Mouse (Mus musculus) left cerebral cortex, adult 11 months (tissue): Measurements from ENCODE around the gene Col11a1.

Experiments used
- DNase-seq: peaks from one replicate; pipeline ENCODE4 v3.0.0; 2022; ENCODE audit warnings: low spot score

Col11a1 gene

DNA sequence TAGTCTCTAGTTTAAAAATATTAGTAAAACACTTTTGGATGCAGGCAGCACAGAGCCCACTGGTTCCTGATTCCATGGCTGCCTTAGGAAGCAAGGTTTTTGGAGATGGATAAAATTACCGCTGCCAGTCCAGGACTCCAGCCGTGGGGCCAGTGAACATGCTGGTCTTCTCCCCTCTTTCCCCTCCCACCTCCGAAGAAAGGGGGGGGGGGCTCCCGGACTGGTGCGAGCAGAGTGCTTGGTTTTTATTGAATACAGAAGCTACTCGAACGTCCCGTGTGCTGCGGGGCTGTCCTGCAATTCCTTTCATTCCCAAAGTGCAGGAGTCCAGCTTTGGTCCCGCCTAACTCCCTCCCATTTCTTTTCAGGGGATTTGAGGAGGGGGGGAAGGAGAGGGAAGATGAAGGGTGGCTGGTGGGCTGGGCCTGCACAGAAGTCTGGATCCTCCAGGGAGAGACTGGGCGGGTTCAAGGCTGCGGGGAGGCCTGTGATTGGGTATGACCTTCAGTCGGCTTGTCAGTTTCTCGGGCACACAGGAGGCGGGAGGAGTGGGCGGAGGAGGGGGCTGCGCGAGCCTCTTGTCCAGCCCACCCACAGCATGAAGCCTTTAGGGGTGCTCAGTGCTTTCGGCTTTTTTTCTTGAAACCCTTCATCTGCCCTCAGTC is at the start of gene Col11a1:
Gene Col11a1 (plus strand): TSS at position 570 of the 665 bp plus-strand sequence.
- DNase-seq, result peak; percentile 36

DNA sequence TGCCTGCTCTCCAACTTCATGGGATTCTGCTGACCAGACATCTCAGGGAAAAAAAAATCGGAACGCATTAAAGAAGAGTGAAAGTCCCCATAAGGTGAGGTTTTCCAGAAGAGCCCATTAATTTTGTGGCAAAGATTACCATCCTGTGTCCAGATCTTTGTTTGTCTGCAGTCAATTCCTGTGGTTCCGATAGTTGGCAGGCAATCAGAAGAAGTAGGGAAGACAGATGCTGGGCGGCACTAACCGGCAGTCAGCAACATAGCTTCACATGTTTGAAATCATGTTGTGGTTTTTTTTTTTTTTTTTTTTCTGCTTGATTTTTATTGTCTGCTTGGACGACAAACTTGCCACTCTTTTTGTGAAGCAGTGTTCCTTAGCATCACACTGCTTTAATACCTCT is 39.4 kb upstream of the Col11a1 start:
- no peak for DNase-seq

DNA sequence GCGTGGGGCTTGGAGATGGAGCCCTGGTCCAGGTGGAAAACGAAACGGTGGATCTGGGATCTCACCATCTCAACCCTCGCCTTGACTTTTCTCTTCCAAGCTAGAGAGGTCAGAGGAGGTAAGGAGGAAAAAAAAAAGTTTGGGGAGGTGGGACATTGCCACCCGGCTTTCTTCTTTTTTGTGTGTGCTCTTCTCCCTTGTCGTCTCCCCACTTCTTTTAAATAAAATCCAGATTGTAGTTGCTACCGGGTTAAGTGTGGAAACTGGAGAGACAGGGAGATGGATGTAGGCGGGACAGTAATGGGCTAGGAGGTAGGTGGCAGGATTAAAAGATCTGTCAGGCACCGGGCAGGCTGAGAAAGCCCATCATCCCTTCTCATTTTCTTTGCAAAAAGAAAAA is 546 bp downstream of the Col11a1 start:
- no peak for DNase-seq

DNA sequence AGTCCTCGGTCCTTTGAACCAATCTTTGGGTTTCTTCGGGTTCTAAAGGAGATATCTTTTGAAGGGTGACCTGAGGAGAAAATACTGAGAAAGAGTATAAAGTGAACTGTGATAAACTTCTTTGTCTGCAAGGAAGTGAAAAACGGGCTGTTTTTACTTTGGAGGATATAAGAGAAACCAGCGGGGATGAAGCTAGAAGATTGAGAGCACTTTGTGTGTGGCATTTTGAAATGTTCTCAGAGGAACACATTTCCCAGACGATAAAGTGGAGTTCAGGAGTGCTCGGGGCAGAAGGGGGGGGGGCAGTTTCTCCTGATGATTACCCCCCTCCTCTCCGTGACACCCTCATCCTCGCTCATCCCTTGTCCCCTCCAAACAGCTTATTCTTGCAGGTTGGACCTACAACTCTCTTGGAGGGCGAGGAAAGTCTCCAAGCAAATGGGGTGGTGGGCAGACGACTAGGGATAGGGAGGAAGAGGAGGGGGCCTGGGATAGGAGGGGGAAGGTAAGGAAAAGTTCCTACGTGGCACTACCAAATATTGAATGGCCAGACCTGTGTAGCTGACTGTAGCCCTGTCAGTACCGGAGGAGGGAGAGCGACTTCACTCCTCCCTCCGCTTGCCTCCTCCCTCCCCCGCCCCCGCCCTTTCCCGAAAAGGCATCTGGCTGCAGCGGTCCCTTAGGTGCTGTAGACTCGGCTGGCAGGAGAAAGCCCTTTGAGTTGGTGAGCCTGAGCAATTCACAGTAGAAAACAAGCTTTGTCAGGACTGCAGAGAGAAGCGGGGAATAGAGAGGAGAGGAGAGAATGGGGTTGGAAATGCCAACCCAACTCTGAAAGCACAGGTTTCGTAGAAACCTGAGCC is 1.2 kb downstream of the Col11a1 start:
- DNase-seq, result no peak

DNA sequence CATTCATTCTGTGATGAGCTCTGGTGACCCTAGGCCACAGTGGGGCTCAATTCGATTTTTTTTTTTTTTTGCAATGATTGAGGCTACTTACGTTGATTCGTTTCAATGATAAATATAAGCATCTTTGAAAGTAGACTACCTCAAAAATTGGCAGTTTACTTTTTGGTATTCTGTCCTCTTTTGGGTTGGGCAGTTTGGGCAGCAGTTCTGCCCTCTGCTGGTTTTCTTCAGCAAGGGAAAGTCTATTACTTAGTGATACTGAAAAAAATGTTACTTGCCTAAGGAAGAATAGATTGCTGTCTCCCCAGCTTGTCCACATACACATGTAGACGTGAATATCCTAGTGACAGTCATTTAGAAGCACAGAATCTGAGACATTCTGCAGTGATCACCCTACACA is 2.0 kb downstream of the Col11a1 start:
- DNase-seq, result no peak

DNA sequence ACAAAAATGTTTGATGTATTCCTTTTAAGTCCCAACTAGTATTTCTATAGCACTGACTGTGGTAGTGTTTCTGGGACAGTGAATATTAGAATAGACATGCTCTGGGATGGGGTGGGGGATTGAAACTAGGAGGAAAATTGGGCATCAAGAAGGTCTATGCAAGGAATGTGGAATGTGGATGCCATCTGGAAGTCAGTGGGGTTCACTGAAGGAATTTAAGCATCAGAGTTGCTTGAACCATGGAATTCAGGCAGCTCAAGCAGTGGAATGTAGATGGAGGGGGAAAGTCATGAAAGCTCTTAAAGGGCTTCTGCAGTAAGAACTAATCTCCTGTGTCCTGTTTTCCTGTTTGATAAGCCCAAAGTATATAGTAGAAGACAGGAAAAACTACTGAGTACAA is 22.1 kb downstream of the Col11a1 start:
- no peak for DNase-seq

DNA sequence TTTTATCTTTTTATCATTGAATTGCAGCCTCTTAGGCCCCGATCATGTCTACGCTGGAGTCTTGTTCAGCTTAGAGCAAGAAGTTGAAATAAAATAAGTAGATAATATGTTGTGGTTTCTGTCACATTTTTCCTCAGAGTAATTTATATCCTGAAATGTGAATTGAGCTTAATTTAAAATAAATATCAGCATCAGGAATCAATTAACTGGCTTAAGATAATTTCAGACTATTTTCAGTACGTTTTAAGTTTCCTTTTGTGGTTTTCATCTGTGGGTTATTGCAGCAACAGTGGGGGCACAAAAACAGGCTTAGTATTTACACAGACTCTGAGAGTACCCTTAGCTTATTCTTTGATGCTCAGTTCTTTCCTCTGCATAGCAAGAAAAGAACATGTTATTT is 23.2 kb downstream of the Col11a1 start:
- DNase-seq, result no peak

DNA sequence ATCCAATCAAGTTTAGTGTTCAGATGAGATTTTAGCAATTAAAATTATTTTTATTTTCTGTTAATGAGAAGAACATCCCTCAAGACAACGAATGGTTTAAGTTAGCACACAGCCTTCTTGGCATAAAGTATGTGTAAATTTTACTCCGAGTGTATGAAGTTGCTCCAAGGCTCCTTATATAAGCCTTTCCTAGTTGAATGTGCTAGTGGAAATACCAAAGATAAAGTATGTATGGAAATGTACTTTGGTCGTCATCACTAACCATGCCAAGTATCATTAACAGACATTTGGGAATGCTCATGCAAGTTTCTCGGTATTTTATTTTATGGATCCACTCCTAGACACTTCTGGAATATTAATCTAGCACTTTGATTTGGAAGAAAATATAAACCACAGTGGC is 34.8 kb downstream of the Col11a1 start:
- no peak for DNase-seq

DNA sequence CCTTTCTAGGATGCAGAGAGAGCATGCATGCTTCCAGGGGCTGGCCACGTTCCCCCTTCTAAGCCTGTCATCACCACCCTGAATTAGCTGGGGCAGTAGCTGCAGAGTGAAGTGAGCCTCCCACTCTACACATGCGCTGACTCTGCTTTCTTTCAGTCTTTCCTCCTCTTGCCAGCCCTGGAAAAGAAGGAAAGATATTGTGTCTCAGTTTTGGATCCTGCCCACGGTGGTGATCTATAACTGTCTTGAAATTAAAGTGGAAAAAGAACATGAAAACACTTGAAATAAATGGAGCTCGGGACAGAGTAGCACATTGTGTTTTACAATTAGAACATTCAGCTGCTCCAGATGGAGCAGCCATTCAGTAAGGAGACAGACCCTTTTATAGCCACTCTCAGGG is 35.2 kb downstream of the Col11a1 start:
- peak; percentile 29 for DNase-seq

DNA sequence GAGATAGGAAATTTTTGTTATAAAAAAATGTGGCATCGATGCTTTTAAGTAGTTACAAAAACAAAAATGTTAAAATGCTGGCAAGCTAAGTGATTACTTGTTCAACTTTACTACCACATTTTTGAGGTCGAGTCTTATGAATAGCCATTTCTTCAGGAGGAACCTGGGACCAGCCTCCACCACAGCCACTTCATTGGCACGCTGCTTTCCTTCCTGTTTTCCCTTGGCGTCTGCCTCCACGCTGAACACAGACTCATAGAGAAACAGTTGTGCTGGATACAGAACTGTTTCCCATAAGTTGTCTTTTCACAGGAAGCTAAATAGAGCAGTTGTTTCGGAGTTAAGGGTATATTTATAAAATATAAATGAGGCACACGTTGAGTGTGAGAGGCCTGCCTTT is 69.0 kb downstream of the Col11a1 start:
- no peak for DNase-seq

DNA sequence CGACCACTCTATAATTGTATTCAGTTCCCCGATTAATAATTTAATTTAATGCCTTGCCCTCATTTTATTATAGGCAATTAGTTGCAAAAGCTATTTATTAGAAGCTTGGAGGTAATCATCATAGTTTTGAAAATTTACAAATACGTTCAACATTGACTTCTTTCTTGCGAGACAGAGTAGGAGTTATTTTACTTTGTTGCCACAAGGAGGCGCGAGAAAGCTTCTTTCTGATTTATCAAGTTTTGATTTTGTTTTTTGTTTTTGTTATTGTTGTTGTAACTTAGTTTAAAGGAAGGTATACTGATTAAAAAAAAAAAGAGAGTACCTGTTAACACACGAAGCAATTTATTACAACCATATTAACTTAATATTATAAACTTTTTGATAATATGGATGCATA is 76.8 kb downstream of the Col11a1 start:
- no peak for DNase-seq

DNA sequence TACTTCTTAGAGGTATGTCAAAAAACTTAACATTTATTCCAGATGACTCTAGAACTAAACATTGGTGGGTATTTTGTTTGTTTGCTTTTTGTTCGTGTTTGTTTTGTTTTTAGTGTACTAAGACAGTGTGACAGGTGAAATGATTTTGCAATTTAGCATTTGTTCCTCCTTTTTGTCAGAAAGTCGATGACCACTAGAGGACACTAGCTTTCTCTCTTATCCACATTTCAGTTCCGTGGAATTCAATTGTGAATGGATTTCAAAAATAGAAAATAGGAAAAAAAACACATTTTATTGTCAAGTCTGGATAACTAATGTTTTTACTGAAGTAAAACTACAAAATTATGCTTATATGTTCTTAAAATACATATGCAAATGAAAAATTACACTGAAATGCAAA is 116.8 kb downstream of the Col11a1 start:
- no peak for DNase-seq

DNA sequence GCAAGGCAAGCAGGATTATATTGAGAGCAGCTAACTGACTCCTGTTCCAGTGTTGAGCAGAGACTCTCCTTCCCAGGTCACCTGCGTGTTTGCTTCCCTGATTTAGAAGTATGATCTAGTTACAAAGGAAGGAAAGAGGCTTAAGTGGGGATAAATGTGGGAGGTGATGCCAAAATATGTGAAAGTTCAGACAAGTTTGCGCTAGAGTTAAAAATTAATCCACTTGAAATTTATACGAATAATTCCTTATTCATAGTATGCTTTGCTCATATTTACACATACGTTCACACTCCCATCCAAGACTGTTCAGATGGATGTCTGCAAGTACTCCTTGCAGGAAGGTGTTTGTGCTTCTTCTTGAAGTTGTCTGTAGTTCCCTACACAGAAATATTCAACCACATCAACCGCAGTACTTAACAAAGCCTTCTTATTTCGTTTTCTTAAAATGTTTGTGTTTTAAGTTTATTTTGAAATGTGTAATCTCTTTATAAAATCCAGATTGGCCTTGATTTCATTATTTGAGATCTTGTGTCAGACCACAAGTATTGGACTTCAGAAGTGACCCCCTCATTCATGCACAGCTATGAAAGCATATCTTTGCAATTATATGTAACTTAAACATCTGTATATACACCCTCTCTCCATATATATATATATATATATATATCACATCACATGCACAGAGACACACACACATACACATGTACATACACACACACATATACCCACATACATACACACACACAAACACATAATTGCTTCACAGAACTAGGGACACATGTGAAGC is 167.8 kb downstream of the Col11a1 start:
- no peak for DNase-seq

DNA sequence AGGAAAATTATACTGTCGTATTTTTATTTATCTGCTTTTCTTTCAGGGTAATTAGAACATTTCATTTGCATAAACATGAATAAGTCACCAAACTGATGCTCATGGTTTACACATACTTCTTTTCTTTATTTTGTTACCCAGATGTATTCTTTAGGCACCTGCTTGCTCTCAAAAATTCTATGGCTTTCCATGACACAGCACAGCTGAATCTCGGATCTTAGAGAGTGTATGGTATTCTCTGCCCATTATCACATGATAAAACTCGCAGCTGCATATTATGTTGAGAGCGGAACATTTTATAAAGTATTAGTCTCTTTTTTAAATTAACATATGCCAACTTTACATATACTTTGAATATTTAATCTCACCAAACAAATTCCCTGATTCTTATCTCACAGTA is 181.9 kb downstream of the Col11a1 start:
- DNase-seq, result no peak

DNA sequence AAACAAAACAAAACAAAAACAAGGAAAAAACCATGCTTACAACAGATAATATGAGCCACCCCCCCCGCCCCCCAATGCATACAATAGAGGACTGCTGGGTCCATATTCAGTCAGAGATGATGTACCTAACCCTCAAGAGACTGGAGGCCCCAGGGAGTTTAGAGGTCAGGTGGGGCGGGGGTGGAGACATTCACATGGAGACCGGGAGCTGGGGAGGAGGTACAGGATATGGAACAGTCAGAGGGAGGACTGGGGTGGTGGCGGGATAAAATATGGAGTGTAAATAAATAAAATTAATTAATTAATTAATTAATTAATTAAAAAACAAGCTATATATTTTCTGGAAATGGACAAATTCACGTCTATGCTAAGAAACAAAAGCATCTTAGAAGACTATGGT is 185.8 kb downstream of the Col11a1 start:
- DNase-seq, result no peak

DNA sequence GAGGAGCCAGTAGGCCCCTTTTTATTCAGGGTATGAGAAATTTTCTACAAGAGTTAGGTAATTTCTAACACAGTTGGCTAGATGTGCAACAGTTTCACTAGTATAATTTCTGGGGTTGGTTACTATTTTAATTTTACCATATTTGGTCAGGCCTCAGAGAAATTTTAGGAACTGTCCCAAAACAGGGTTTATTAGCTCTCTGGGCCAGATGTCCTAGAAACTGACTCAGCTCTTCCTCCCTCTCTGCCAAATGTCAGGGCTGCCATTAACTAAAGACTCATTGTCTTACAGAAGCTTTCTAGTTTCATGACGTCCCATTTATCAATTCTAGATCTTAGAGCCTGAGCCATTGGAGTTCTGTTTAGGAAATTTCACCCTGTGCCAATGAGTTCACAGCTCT is 199.2 kb downstream of the Col11a1 start:
- no peak for DNase-seq
